12 mouse cellular contexts compared by ENCODE assay signal in the genomic region with DNA sequence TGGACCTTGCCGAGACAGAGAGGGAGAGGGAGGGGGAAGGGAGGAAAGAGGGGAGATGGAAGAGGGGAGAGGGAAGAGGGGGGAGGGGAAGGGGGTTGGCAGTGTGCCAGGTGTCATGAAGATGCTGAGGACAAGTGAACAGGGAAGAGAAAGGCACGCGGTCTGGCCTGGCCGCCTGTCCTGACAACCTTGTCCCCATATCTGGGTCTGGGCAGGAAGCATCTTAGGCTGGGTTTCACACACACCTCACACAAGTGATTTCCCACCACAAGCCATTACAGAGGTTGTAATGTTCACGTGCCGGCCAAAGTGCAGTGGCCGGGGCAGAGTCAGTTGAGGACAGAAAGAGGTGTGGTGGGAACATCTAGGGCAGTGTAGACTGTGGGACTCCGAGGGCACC. TPM values are rescaled to one million over a fixed set of nuclear protein-coding genes. Genes with fewer than 3 reads are reported as not detected.
DNase-seq lines count a peak whose midpoint lies in the region; ATAC-seq and TF ChIP-seq lines count a peak whose summit lies in the region.
"Had no signal": no experiment of that assay in that cellular context is flagged by ENCODE, and none has a peak within 500 bp of the region (broad histone marks: within the 10 kb centered on the region; RNA-seq: fewer than 3 reads in every experiment).

No protein-coding gene starts in this region.

- no peaks in the 10 kb centered on the region for H3K27me3 ChIP-seq in forebrain, postnatal 0 days (ENCODE audit: insufficient read depth, low read length)
- no peaks in the 10 kb centered on the region for H3K27me3 ChIP-seq in forebrain, embryonic 16.5 days (replicated peaks; ENCODE audit: control insufficient read depth, insufficient read depth, low read length)
- H3K27me3 ChIP-seq in lung, embryonic 14.5 days (ENCODE audit: insufficient read depth, low read length), result no peaks in the 10 kb centered on the region
- H3K27me3 ChIP-seq in kidney, postnatal 0 days (ENCODE audit: insufficient read depth, low read length), result no peaks in the 10 kb centered on the region
- H3K27me3 ChIP-seq: embryonic facial prominence, embryonic 13.5 days had no signal

- H3K9ac ChIP-seq in forebrain, postnatal 0 days, result no peak overlapping the region
- H3K9ac ChIP-seq in forebrain, embryonic 16.5 days (replicated peaks; ENCODE audit: low read depth, low read length), result no peak overlapping the region
- H3K9ac ChIP-seq in lung, embryonic 14.5 days, result no peak overlapping the region
- H3K9ac ChIP-seq in kidney, postnatal 0 days (ENCODE audit: low read depth, low read length), result no peak overlapping the region
- H3K9ac ChIP-seq: embryonic facial prominence, embryonic 13.5 days had no signal

- TF ChIP-seq CTCF in forebrain, postnatal 0 days (IDR thresholded peaks at IDR 0.05; ENCODE audit: low read depth), result no peak
- no peak for TF ChIP-seq CTCF in lung, embryonic 14.5 days (IDR thresholded peaks at IDR 0.05; ENCODE audit: low read depth)
- TF ChIP-seq CTCF in kidney, postnatal 0 days (IDR thresholded peaks at IDR 0.05; ENCODE audit: low read depth), result no peak
- TF ChIP-seq CTCF in lung, adult 2 months (IDR thresholded peaks at IDR 0.05; ENCODE audit: insufficient read depth, low read length), result no peak

- DNase-seq in forebrain, postnatal 0 days, result peak; percentile 7
- peak; percentile 27 for DNase-seq in lung, embryonic 14.5 days
- no peak for DNase-seq in lung, postnatal 14 days
- no peak for DNase-seq in kidney, postnatal 0 days (ENCODE audit: low spot score)
- DNase-seq in cerebellum, adult 11-12 months, result no peak
- no peak for DNase-seq in lung, adult 2 months
- DNase-seq: adrenal gland, postnatal 25 days; cerebellum, adult 18-20 months had no signal

- ATAC-seq in forebrain, postnatal 0 days, result no peak
- no peak for ATAC-seq in forebrain, embryonic 16.5 days
- ATAC-seq in lung, embryonic 14.5 days (ENCODE audit: insufficient read depth), result 0 out of 2 replicates have a peak, but pooled peaks have one; percentile 18
- ATAC-seq in kidney, postnatal 0 days (replicated peaks; ENCODE audit: low FRiP score, low read depth), result 0 out of 2 replicates have a peak, but pooled peaks have one; percentile 24
- peak; percentile 23; the same call in 1 of the 2 replicates for ATAC-seq in megakaryocyte-erythroid progenitor cell, adult 5-6 weeks (replicated peaks; ENCODE audit: low FRiP score, low TSS enrichment, poor library complexity, severe bottlenecking)

- 59% methylated on average over 8 of the region's 8 CpGs for WGBS in forebrain, postnatal 0 days
- WGBS in forebrain, embryonic 16.5 days, result 59% methylated on average over 8 of the region's 8 CpGs
- 43% methylated on average over 8 of the region's 8 CpGs for WGBS in lung, embryonic 14.5 days
- WGBS in kidney, postnatal 0 days, result 53% methylated on average over 8 of the region's 8 CpGs
- WGBS in lung, adult 2 months, result 53% methylated on average over 8 of the region's 8 CpGs

- no peaks in the 10 kb centered on the region for H3K4me1 ChIP-seq in forebrain, postnatal 0 days (ENCODE audit: insufficient read depth)
- H3K4me1 ChIP-seq in forebrain, embryonic 16.5 days (replicated peaks; ENCODE audit: control insufficient read depth, insufficient read depth, low read length), result no peaks in the 10 kb centered on the region
- H3K4me1 ChIP-seq in lung, embryonic 14.5 days (ENCODE audit: insufficient read depth), result peaks cover 6% of the 10 kb centered on the region
- H3K4me1 ChIP-seq in kidney, postnatal 0 days (replicated peaks; ENCODE audit: insufficient read depth, low read length), result peaks cover 35% of the 10 kb centered on the region
- no peaks in the 10 kb centered on the region for H3K4me1 ChIP-seq in lung, adult 2 months (ENCODE audit: control insufficient read depth, insufficient read depth, low read length)

- no peak overlapping the region for H3K27ac ChIP-seq in forebrain, postnatal 0 days (ENCODE audit: low read depth, low read length)
- no peak overlapping the region for H3K27ac ChIP-seq in forebrain, embryonic 16.5 days (ENCODE audit: low read length)
- no peak overlapping the region for H3K27ac ChIP-seq in lung, embryonic 14.5 days (ENCODE audit: low read depth)
- 0 out of 2 replicates have a peak overlapping the region, but pooled peaks have one; percentile 36 for H3K27ac ChIP-seq in kidney, postnatal 0 days
- H3K27ac ChIP-seq: embryonic facial prominence, embryonic 13.5 days had no signal

- no peak overlapping the region for H3K4me2 ChIP-seq in forebrain, postnatal 0 days (ENCODE audit: low read depth)
- H3K4me2 ChIP-seq in forebrain, embryonic 16.5 days (ENCODE audit: low read length), result no peak overlapping the region
- H3K4me2 ChIP-seq in lung, embryonic 14.5 days, result no peak overlapping the region
- no peak overlapping the region for H3K4me2 ChIP-seq in kidney, postnatal 0 days (ENCODE audit: low read length)
- H3K4me2 ChIP-seq: embryonic facial prominence, embryonic 13.5 days; midbrain, embryonic 11.5 days had no signal

- no peak for TF ChIP-seq POLR2A in lung, adult 2 months (IDR thresholded peaks at IDR 0.05; ENCODE audit: borderline replicate concordance, extremely low read depth, low read depth, low read length)

- H3K36me3 ChIP-seq in forebrain, postnatal 0 days (ENCODE audit: insufficient read depth), result no peaks in the 10 kb centered on the region
- H3K36me3 ChIP-seq in forebrain, embryonic 16.5 days (ENCODE audit: control insufficient read depth, insufficient read depth), result no peaks in the 10 kb centered on the region
- no peaks in the 10 kb centered on the region for H3K36me3 ChIP-seq in lung, embryonic 14.5 days (ENCODE audit: insufficient read depth)
- H3K36me3 ChIP-seq in kidney, postnatal 0 days (ENCODE audit: insufficient read depth, low read length), result no peaks in the 10 kb centered on the region; the same call in 1 of the 2 replicates

- H3K4me3 ChIP-seq in forebrain, postnatal 0 days (ENCODE audit: low read depth, low read length), result no peak overlapping the region
- H3K4me3 ChIP-seq in forebrain, embryonic 16.5 days (replicated peaks; ENCODE audit: low read length), result no peak overlapping the region
- H3K4me3 ChIP-seq in lung, embryonic 14.5 days (ENCODE audit: low read depth, low read length), result no peak overlapping the region
- no peak overlapping the region for H3K4me3 ChIP-seq in kidney, postnatal 0 days (replicated peaks; ENCODE audit: low read depth, low read length)
- H3K4me3 ChIP-seq in lung, adult 2 months (replicated peaks; ENCODE audit: extremely low read depth, low read depth, low read length), result no peak overlapping the region
- H3K4me3 ChIP-seq: embryonic facial prominence, embryonic 13.5 days had no signal

- no peaks in the 10 kb centered on the region for H3K9me3 ChIP-seq in forebrain, postnatal 0 days (ENCODE audit: low read length)
- H3K9me3 ChIP-seq in forebrain, embryonic 16.5 days (ENCODE audit: control insufficient read depth, low read length), result no peaks in the 10 kb centered on the region
- no peaks in the 10 kb centered on the region for H3K9me3 ChIP-seq in lung, embryonic 14.5 days (ENCODE audit: low read depth, low read length)
- H3K9me3 ChIP-seq in kidney, postnatal 0 days (replicated peaks; ENCODE audit: low read length), result no peaks in the 10 kb centered on the region
- H3K9me3 ChIP-seq: embryonic facial prominence, embryonic 13.5 days had no signal

RNA-seq across cellular contexts. Expression of a gene that starts 25.7 kb away (rescaled TPM):
- total RNA-seq in forebrain, postnatal 0 days (2014; rRNA removed), result 32.5 and 35.2 TPM in 2 replicates
- 31.2 and 31.4 TPM in 2 replicates for polyA plus RNA-seq in forebrain, postnatal 0 days (2015; fragmentation: Nextera tagmentation; extraction: Ambion mirVana)
- 20.9 and 25.0 TPM in 2 replicates for polyA plus RNA-seq in forebrain, embryonic 16.5 days (2015; fragmentation: Nextera tagmentation; extraction: Ambion mirVana)
- 28.2 and 35.3 TPM in 2 replicates for polyA plus RNA-seq in lung, embryonic 14.5 days (2014; fragmentation: Nextera tagmentation; extraction: Ambion mirVana)
- 24.9 and 29.5 TPM in 2 replicates for polyA plus RNA-seq in kidney, postnatal 0 days (2015; fragmentation: Nextera tagmentation; extraction: Ambion mirVana)
- total RNA-seq in megakaryocyte-erythroid progenitor cell, adult 5-6 weeks (2014; fragmentation: Nextera tagmentation), result 47.6 and 82.8 TPM in 2 replicates
- 21.0 and 56.9 TPM in 2 replicates for total RNA-seq in megakaryocyte-erythroid progenitor cell, adult 5-6 weeks (2017)
- polyA plus RNA-seq in lung, adult 2 months (2012; rRNA removed), result 18.2 and 21.7 TPM in 2 replicates

RNA-seq across cellular contexts. Expression of a gene that starts 40.7 kb away (rescaled TPM):
- total RNA-seq in forebrain, postnatal 0 days (2014; rRNA removed), result 1,161 and 1,582 TPM in 2 replicates
- polyA plus RNA-seq in forebrain, postnatal 0 days (2015; fragmentation: Nextera tagmentation; extraction: Ambion mirVana), result 366 and 462 TPM in 2 replicates
- polyA plus RNA-seq in forebrain, embryonic 16.5 days (2015; fragmentation: Nextera tagmentation; extraction: Ambion mirVana), result 354 and 367 TPM in 2 replicates
- polyA plus RNA-seq in lung, embryonic 14.5 days (2014; fragmentation: Nextera tagmentation; extraction: Ambion mirVana), result 799 and 802 TPM in 2 replicates
- 645 and 750 TPM in 2 replicates for polyA plus RNA-seq in kidney, postnatal 0 days (2015; fragmentation: Nextera tagmentation; extraction: Ambion mirVana)
- 3,438 and 3,746 TPM in 2 replicates for total RNA-seq in megakaryocyte-erythroid progenitor cell, adult 5-6 weeks (2014; fragmentation: Nextera tagmentation)
- total RNA-seq in megakaryocyte-erythroid progenitor cell, adult 5-6 weeks (2017), result 861 and 1,170 TPM in 2 replicates
- polyA plus RNA-seq in lung, adult 2 months (2012; rRNA removed), result 1,664 and 1,938 TPM in 2 replicates

RNA-seq across cellular contexts. Expression of a gene that starts 55.1 kb away (rescaled TPM):
- total RNA-seq in forebrain, postnatal 0 days (2014; rRNA removed), result 5.4 and 7.9 TPM in 2 replicates
- 0.92 and 1.3 TPM in 2 replicates for polyA plus RNA-seq in forebrain, postnatal 0 days (2015; fragmentation: Nextera tagmentation; extraction: Ambion mirVana)
- 1.2 and 1.3 TPM in 2 replicates for polyA plus RNA-seq in forebrain, embryonic 16.5 days (2015; fragmentation: Nextera tagmentation; extraction: Ambion mirVana)
- polyA plus RNA-seq in lung, embryonic 14.5 days (2014; fragmentation: Nextera tagmentation; extraction: Ambion mirVana), result 1.8 and 2.8 TPM in 2 replicates
- polyA plus RNA-seq in kidney, postnatal 0 days (2015; fragmentation: Nextera tagmentation; extraction: Ambion mirVana), result 1.8 and 2.0 TPM in 2 replicates
- 7.6 and 9.7 TPM in 2 replicates for total RNA-seq in megakaryocyte-erythroid progenitor cell, adult 5-6 weeks (2014; fragmentation: Nextera tagmentation)
- 1.7 and 2.0 TPM in 2 replicates for total RNA-seq in megakaryocyte-erythroid progenitor cell, adult 5-6 weeks (2017)
- polyA plus RNA-seq in lung, adult 2 months (2012; rRNA removed), result 33.3 and 41.7 TPM in 2 replicates

Comparison
In these comparisons a context has a peak if more than half of its experiments do, and no peak if none do; other contexts are left out.
1. DNase-seq: peak in forebrain, postnatal 0 days (single experiment) and lung, embryonic 14.5 days (single experiment); none in lung, postnatal 14 days (single experiment), kidney, postnatal 0 days (single experiment), cerebellum, adult 11-12 months (single experiment) and lung, adult 2 months (single experiment).
2. ATAC-seq: peak in lung, embryonic 14.5 days (single experiment), kidney, postnatal 0 days (single experiment) and megakaryocyte-erythroid progenitor cell, adult 5-6 weeks (single experiment); none in forebrain, postnatal 0 days (single experiment) and forebrain, embryonic 16.5 days (single experiment).